Mouse (Mus musculus) hematopoietic stem cell, adult 5-6 weeks (primary cell): ENCODE measurements around the gene Tmem51. TPM values are rescaled to one million over a fixed set of nuclear protein-coding genes. Genes with fewer than 3 reads are reported as not detected.

ENCODE experiments used
- ATAC-seq, 2 experiments: fragments of 125-278 bp in 1 of 2; replicated peaks in 1 of 2; 2 replicates each; pipeline ENCODE4 v1.8.0; 2016 to 2017; ENCODE audit warnings: inconsistent platforms in 2 of 2, mild to moderate bottlenecking in 2 of 2, moderate number of reproducible peaks in 2 of 2, low read depth in 1 of 2, moderate TSS enrichment in 1 of 2; ENCODE audit not compliant: low FRiP score in 2 of 2, poor library complexity in 2 of 2, severe bottlenecking in 2 of 2, insufficient read depth in 1 of 2, low TSS enrichment in 1 of 2
- total RNA-seq: library from RNA; stranded (forward); fragments of 172-1452, 232-1000 nt; gene quantifications from 2 replicates; pipeline ENCODE4 v1.2.3, GENCODE M21; 2017

Gene Tmem51
- total RNA-seq, 1 experiment from 2014 or later = 0.84 TPM

- ATAC-seq = 0 out of 4 replicates have a peak, but pooled peaks of 1 of the 2 experiments have one; percentile 5
These were observed 84.5 kb downstream of the Tmem51 start for GRCm38 (mm10) chr4:141999494-142000074.

GRCm38 (mm10) chr4:141998282-141998821 is 85.8 kb downstream of the Tmem51 start:
- ATAC-seq = peak; percentile 28 to 57

GRCm38 (mm10) chr4:141996880-141997279 is 87.2 kb downstream of the Tmem51 start:
- no peak for ATAC-seq

GRCm38 (mm10) chr4:141996086-141996485 is 88.0 kb downstream of the Tmem51 start:
- ATAC-seq = no peak

GRCm38 (mm10) chr4:141994062-141994471 is 90.0 kb downstream of the Tmem51 start:
- ATAC-seq = peak; percentile 73 to 79; a peak in 3 of 4 replicates

GRCm38 (mm10) chr4:141993347-141994061 is 90.6 kb downstream of the Tmem51 start:
- ATAC-seq = peak; percentile 4 to 5; a peak in 2 of 4 replicates

- ATAC-seq = no peak
These were observed 91.4 kb downstream of the Tmem51 start for GRCm38 (mm10) chr4:141992530-141993204.

GRCm38 (mm10) chr4:141988178-141988577 is 95.9 kb downstream of the Tmem51 start:
- ATAC-seq = 0 out of 4 replicates have a peak, but pooled peaks of 1 of the 2 experiments have one; percentile 21

- no peak for ATAC-seq
These were observed 100.4 kb downstream of the Tmem51 start for GRCm38 (mm10) chr4:141983689-141984088.

- no peak for ATAC-seq
These were observed 102.6 kb downstream of the Tmem51 start for GRCm38 (mm10) chr4:141981475-141981874.

Other genes starting within 250 kb of the Tmem51 start
- gene Ctrc, start 237.9 kb downstream of the Tmem51 start, total RNA-seq = not detected in 2 replicates
- gene Efhd2, start 209.4 kb downstream of the Tmem51 start, total RNA-seq = 37.1 and 47.2 TPM in 2 replicates
- not detected in 2 replicates for gene Fhad1, start 69.2 kb downstream of the Tmem51 start, total RNA-seq
- gene Kazn, start 155.1 kb upstream of the Tmem51 start, total RNA-seq = 3.8 and 6.3 TPM in 2 replicates